Mouse (Mus musculus) erythroid progenitor cell, adult 5-6 weeks (primary cell): Measurements from ENCODE around the gene Trib2. TPM values are rescaled to one million over a fixed set of nuclear protein-coding genes. Genes with fewer than 3 reads are reported as not detected.

Experiments used
- ATAC-seq: replicated peaks from 2 replicates; pipeline ENCODE4 v1.8.0; 2016; ENCODE audit warnings: moderate number of reproducible peaks, mild to moderate bottlenecking, moderate TSS enrichment, inconsistent platforms; ENCODE audit not compliant: poor library complexity, low FRiP score, severe bottlenecking
- total RNA-seq, 2 experiments: library from RNA; stranded (forward) in 1 of 2; stranded (reverse) in 1 of 2; fragments of 150-400 nt in 1 of 2; fragments of 186-747, 209-891 nt in 1 of 2; gene quantifications; 2 replicates each; pipeline versions ENCODE4 v1.2.3 to v1.2.4; 2015 to 2017; ENCODE audit warnings: low replicate concordance in 2 of 2

Trib2 gene
- total RNA-seq, 2 experiments from 2014 or later, result 5.3 to 8.0 TPM

GRCm38 (mm10) chr12:15814249-15815081 lies 2.3 kb downstream of the Trib2 start:
- ATAC-seq, result no peak

GRCm38 (mm10) chr12:15813819-15814165 lies 2.9 kb downstream of the Trib2 start:
- ATAC-seq, result no peak

GRCm38 (mm10) chr12:15813133-15813818 lies 3.4 kb downstream of the Trib2 start:
- ATAC-seq, result no peak

GRCm38 (mm10) chr12:15812139-15812962 lies 4.4 kb downstream of the Trib2 start:
- ATAC-seq, result no peak

- ATAC-seq, result no peak
Measured at GRCm38 (mm10) chr12:15811682-15812081, 5.0 kb downstream of the Trib2 start.

GRCm38 (mm10) chr12:15810926-15811325 lies 5.8 kb downstream of the Trib2 start:
- ATAC-seq, result no peak

- ATAC-seq, result no peak
Measured at GRCm38 (mm10) chr12:15809657-15810056, 7.1 kb downstream of the Trib2 start.

- no peak for ATAC-seq
Measured at GRCm38 (mm10) chr12:15809249-15809648, 7.5 kb downstream of the Trib2 start.

GRCm38 (mm10) chr12:15808186-15808800 lies 8.4 kb downstream of the Trib2 start:
- no peak for ATAC-seq

GRCm38 (mm10) chr12:15804931-15805331 lies 11.8 kb downstream of the Trib2 start:
- no peak for ATAC-seq

GRCm38 (mm10) chr12:15803936-15804438 lies 12.7 kb downstream of the Trib2 start:
- ATAC-seq, result no peak

- ATAC-seq, result no peak
Measured at GRCm38 (mm10) chr12:15801571-15801930, 15.2 kb downstream of the Trib2 start.

- no peak for ATAC-seq
Measured at GRCm38 (mm10) chr12:15800914-15801570, 15.7 kb downstream of the Trib2 start.

- no peak for ATAC-seq
Measured at GRCm38 (mm10) chr12:15800196-15800913, 16.4 kb downstream of the Trib2 start.

- ATAC-seq, result no peak
Measured at GRCm38 (mm10) chr12:15798019-15798418, 18.7 kb downstream of the Trib2 start.

GRCm38 (mm10) chr12:15795886-15796285 lies 20.8 kb downstream of the Trib2 start:
- ATAC-seq, result no peak

GRCm38 (mm10) chr12:15793336-15793735 lies 23.4 kb downstream of the Trib2 start:
- ATAC-seq, result no peak

- ATAC-seq, result no peak
Measured at GRCm38 (mm10) chr12:15790181-15790580, 26.5 kb downstream of the Trib2 start.

- ATAC-seq, result no peak
Measured at GRCm38 (mm10) chr12:15777047-15777446, 39.7 kb downstream of the Trib2 start.
